Mouse (Mus musculus): ENCODE measurements around the gene Spo11.

DNA sequence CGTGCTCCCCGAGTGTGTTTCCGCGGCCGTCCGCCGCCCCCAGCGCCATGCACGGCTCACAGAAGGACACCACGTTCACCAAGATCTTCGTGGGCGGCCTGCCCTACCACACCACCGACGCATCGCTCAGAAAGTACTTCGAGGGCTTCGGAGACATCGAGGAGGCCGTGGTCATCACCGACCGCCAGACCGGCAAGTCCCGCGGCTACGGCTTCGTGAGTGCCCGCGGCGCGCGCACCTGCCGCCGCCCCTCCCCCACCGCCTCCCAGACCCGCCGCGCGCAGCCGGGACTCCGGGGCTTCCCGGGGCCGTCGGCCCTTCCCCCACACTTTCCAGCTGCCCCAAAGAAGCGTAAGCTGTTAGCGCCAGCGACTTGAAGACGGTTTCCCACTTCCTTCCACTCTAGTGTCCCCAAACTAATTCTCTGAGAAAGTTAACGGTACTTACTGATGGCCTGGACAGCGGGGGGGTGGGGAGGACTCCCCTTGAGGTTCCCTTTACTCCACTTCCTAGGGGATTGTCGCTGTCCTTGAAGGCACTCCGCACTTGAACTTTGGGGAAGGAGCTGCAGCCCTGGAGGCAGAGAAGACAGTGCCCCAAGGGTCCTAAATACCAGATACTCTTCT lies 44.7 kb downstream of the Spo11 start:
- TF ChIP-seq ZNF384 (IDR thresholded peaks at IDR 0.05; ENCODE audit: low read depth, low read length), result no peak
- TF ChIP-seq ZC3H11A (IDR thresholded peaks at IDR 0.05; ENCODE audit: borderline replicate concordance, low read depth, low read length), result no peak
